Mouse (Mus musculus): Measurements from ENCODE around the gene Lpar6.

Gene Lpar6

DNA sequence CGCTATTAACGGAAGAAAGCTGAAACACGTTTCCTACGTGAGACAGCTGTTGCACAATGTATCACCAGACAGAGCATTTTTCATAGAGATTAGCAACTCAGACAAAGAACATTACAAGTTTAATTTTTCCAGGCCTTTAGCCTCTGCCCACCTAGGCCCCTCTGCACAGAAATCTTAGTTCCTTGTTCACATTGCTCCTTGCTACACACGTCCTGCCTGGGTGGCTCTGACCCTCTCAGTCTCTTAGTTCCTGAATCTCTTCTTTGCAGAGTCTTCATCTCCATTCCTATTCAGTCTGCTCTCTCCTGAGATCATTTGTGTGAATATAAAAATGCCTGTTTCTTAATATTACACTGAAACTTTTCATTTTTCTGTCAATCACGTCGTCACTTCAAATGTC is 19.7 kb downstream of the Lpar6 start:
- DNase-seq: no peak

DNA sequence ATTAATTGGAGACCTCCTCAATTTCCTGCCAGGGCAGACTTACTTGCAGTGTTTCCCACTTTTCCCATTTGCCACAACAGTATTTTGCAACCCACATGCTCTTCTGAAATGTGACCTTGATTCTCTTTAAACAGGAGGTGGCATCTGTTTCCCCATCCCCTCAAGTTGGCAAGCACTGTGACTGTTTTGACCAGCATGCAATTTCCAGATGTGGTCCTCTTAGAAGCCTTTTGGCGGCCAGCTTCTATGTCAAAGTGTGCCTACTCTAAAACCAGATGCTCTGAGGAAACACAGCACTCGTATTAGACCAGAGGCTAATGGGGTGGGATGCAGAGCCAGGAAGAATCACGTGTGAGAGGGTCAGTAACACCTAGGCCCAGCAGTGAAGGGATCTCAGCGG is 20.5 kb downstream of the Lpar6 start:
- DNase-seq: no peak

DNA sequence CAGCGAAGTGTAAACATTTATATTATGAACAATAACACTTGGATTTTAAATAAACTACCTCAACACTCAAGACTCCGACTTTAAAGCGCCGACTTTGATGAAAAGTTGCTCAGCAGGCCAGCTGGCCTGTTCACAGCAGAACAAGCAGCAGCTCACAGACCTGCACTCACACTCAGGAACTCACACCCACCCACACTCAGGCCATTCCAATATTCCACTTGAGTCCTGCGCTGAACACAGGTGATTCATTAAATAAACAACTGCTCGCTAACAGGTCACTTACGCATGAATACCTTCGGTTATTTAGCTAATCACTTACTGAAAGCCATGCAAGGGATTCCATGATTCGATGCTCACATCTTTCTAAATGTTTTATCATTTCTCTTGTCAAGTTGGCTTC is 24.5 kb downstream of the Lpar6 start:
- DNase-seq: no peak

DNA sequence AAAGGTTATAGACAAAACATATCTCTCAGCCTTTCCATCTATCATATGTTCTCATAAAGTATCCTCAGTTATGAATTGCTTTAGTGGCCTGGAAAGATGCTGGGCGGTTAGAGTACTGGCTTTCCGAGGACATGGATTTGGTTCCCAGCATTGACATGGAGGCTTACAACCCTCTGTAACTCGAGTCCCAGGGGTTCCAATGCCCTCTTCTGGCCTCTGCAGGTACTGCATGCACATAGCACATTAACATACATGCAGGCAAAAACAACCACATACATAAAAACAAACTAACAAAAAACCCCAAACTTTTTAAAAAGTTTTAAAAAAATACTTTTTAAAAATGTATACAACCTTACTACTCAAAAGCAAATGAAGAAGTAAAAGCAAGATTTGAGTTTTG is 28.5 kb downstream of the Lpar6 start:
- DNase-seq: peak; percentile 58

DNA sequence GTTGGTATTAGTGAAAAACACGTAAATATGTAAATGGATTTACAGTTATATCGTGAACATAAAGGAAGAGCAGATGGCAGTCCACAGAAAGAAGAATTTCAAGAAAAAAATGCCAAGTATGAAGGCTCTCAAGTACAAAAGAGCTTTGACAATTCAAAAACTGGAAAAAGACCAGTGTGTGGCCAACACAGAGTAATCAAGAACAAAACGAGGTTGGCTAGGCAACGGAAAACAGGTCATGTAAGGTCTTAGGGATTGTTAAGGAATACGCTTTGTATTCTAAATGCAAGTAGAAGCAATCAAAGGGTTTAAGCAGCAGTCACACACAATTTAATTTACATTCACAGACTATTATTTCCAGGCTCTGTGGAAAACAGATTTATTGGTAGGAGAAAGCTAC is 34.1 kb downstream of the Lpar6 start:
- no peak for DNase-seq

DNA sequence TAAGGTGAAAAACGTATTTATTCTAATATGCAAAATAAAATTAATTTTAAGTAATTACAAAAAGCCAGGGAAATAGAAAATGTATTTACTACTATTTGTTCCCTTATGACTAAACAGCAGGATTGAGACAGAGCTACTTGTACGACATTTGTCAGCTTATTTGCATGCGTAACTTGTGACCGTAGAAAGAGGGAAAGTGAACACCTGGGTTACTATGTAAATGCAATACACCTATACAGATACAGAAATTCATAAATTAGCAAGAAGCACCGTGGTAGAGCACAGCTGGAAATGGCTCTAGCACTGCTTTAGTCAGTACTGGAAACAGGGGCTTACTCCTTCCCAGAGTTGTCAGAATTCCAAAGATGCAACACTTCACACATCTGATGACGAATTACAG is 41.4 kb downstream of the Lpar6 start:
- DNase-seq: no peak

DNA sequence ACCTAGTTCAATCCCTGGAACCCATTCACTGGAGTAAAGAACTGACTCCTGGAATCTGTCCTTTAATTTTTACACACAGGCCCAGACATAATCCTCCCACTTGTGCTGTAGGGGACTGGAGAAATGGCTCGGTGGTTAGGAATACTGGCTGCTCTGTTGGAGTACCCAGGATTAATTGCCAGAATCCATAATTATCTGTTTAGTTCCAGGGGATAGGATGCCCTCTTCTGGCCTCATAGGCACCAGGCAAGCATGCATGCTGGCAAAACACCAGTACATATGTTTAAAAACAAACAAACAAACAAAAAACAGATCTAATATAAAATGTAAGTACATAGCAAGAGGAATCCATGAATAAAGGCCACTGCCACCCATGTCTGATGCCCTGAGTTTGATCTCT is 43.3 kb downstream of the Lpar6 start:
- DNase-seq: no peak

DNA sequence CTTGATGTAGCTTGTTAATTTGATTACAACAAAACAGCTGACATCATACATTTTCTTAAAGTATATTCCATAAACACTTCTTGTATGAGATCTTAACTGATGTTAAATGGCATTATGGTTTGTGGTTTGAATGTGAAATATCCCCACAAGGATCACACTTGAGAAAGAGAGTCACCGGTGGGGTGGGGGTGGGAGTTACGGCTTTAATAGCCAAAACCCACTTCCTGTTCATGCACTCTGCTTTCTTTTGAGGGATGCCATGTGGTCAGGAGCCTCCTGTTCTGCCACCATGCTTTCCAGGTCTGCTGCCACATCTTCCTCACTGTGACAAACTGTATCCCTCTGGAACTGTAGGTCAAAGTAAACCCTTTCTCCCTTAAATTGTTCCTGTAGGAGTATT is 52.2 kb downstream of the Lpar6 start:
- DNase-seq: no peak

DNA sequence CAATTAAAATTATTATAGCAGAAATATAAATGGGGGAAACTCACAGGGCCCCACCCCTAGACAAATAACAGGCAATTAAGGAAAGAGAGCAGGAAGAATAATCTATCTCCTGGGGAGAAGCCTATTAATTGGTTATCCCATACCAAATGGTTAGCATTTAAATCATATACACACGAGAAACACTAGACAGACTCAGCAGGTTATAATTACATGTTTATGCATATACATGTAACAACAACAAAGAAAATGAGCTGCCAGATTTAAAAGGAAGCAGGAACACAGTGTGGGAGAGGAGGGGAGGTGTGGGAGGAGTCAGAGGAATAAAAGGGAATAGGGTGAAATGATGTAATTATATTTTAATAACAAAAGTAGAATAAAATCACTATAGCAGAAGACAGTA is 54.7 kb downstream of the Lpar6 start:
- no peak for DNase-seq

Data from thymus, postnatal 14 days (tissue).